Mouse (Mus musculus) gastrocnemius, postnatal 4 days (tissue): Measurements from ENCODE around the gene Rhebl1. TPM values are rescaled to one million over a fixed set of nuclear protein-coding genes. Genes with fewer than 3 reads are reported as not detected.

Source experiments
- total RNA-seq, 2 experiments: library from RNA; stranded (reverse); gene quantifications; 2 replicates each; pipeline ENCODE4 v1.2.3; 2021

Rhebl1 gene
- total RNA-seq, 2 experiments from 2014 or later = 2.4 to 3.6 TPM

Other genes with a start within 250 kb of the Rhebl1 start
- gene Ddx23, start 231.6 kb downstream of the Rhebl1 start, total RNA-seq = 10 to 100 TPM; 62.5 to 67.3 TPM
- gene Rnd1, start 217.1 kb downstream of the Rhebl1 start, total RNA-seq = 1 to 10 TPM in 1 of 2 experiments, under 1 TPM in 1; 0.75 to 1.2 TPM
- gene Ccdc65, start 186.3 kb downstream of the Rhebl1 start, total RNA-seq = not detected
- 10 to 100 TPM; 16.6 to 17.2 TPM for gene Fkbp11, start 166.3 kb downstream of the Rhebl1 start, total RNA-seq
- 10 to 100 TPM; 30.8 to 31.7 TPM for gene Arf3, start 131.3 kb downstream of the Rhebl1 start, total RNA-seq
- gene Wnt10b, start 116.4 kb downstream of the Rhebl1 start, total RNA-seq = 1 to 10 TPM; 2.7 TPM
- under 1 TPM; 0.15 to 0.21 TPM for gene Wnt1, start 104.7 kb downstream of the Rhebl1 start, total RNA-seq
- gene Ddn, start 85.0 kb downstream of the Rhebl1 start, total RNA-seq = 1 to 10 TPM; 1.8 TPM
- 10 to 100 TPM; 42.8 to 42.9 TPM for gene Prkag1, start 63.0 kb downstream of the Rhebl1 start, total RNA-seq
- 10 to 100 TPM; 63.9 to 68.6 TPM for gene Kmt2d, start 23.3 kb downstream of the Rhebl1 start, total RNA-seq
- gene Dhh, start 4.0 kb upstream of the Rhebl1 start, total RNA-seq = 1 to 10 TPM; 5.0 to 7.8 TPM
- 10 to 100 TPM; 16.9 to 19.8 TPM for gene Lmbr1l, start 23.7 kb upstream of the Rhebl1 start, total RNA-seq
- gene Tuba1b, start 40.0 kb upstream of the Rhebl1 start, total RNA-seq = 100 to 1,000 TPM; 402 to 455 TPM
- not detected for gene Gm49450, start 59.0 kb upstream of the Rhebl1 start, total RNA-seq
- 100 to 1,000 TPM; 355 to 415 TPM for gene Tuba1a, start 59.2 kb upstream of the Rhebl1 start, total RNA-seq
- 10 to 100 TPM; 62.2 to 80.4 TPM for gene Tuba1c, start 135.4 kb upstream of the Rhebl1 start, total RNA-seq
- 1 to 10 TPM; 3.0 to 4.7 TPM for gene Prph, start 160.6 kb upstream of the Rhebl1 start, total RNA-seq
- 10 to 100 TPM in 1 of 2 experiments, 1 to 10 TPM in 1; 5.9 to 10.6 TPM for gene Troap, start 180.0 kb upstream of the Rhebl1 start, total RNA-seq
- not detected for gene C1ql4, start 193.3 kb upstream of the Rhebl1 start, total RNA-seq
- gene Dnajc22, start 198.6 kb upstream of the Rhebl1 start, total RNA-seq = not detected
- 10 to 100 TPM; 21.4 to 22.4 TPM for gene Spats2, start 231.4 kb upstream of the Rhebl1 start, total RNA-seq